Mouse (Mus musculus) bone marrow macrophage, adult 2 months (primary cell): Measurements from ENCODE around the gene Ctsl.

Source experiments
- CTCF ChIP-seq: IDR thresholded peaks from 2 replicates; pipeline ENCODE4 v1.5.1; 2012; ENCODE audit warnings: low read depth, mild to moderate bottlenecking, low read length, moderate library complexity
- POLR2A ChIP-seq: IDR thresholded peaks from 2 replicates; pipeline ENCODE4 v1.6.1; 2012; ENCODE audit warnings: mild to moderate bottlenecking, low read depth, low read length, borderline replicate concordance

GRCm38 (mm10) chr13:64407992-64408391, 37.3 kb upstream of the Ctsl start:
- TF ChIP-seq POLR2A (no peak), CTCF (no peak)
